Mouse (Mus musculus) T-cell, adult 66 days (primary cell): ENCODE results near the gene Adgb. TPM values are rescaled to one million over a fixed set of nuclear protein-coding genes. Genes with fewer than 3 reads are reported as not detected.

Source experiments
- total RNA-seq, 2 experiments: library from RNA; stranded (reverse); gene quantifications; 3 replicates in 1 of 2; 4 replicates in 1 of 2; pipeline ENCODE4 v1.2.4; 2023

Gene Adgb
- not detected for total RNA-seq

GRCm38 (mm10) chr10:10471961-10472610 lies at the start of gene Adgb:
Gene Adgb, minus strand, starts transcription at chr10:10472326.

Other genes starting within 250 kb of the Adgb start
- 1 to 10 TPM; 3.9 to 4.3 TPM for gene Rab32, start 85.9 kb upstream of the Adgb start, total RNA-seq
- not detected for gene Gm10944, start 209.0 kb upstream of the Adgb start, total RNA-seq